ENCODE assay signal across 16 mouse cellular contexts in genomic region chr12:80654659-80655025, GRCm38 (mm10). TPM values are rescaled to one million over a fixed set of nuclear protein-coding genes. Genes with fewer than 3 reads are reported as not detected.
DNase-seq lines count a peak whose midpoint lies in the region; ATAC-seq and TF ChIP-seq lines count a peak whose summit lies in the region.
"Had no signal": no experiment of that assay in that cellular context is flagged by ENCODE, and none has a peak within 500 bp of the region (broad histone marks: within the 10 kb centered on the region; RNA-seq: fewer than 3 reads in every experiment).

No protein-coding gene starts in this region.

- intact Hi-C loops in gastrocnemius, postnatal 36 days (cut with DNase I) = no loop called here

- ATAC-seq in hindbrain, embryonic 14.5 days (ENCODE audit: low FRiP score) = no peak
- ATAC-seq: forebrain, embryonic 14.5 days; hindbrain, embryonic 16.5 days; Patski had no signal

- no peak for TF ChIP-seq CTCF in kidney, adult 2 months (conservative IDR thresholded peaks at IDR 0.05; ENCODE audit: insufficient read depth, insufficient read length, low read depth, low read length)

- H3K4me1 ChIP-seq in kidney, adult 2 months (ENCODE audit: control insufficient read depth, insufficient read depth, low read length) = peaks cover 7% of the 10 kb centered on the region
- H3K4me1 ChIP-seq in hindbrain, embryonic 14.5 days (replicated peaks; ENCODE audit: control insufficient read depth, insufficient read depth, low read length) = 0 out of 2 replicates have a peak, but pooled peaks cover 3% of the 10 kb centered on the region
- H3K4me1 ChIP-seq: limb, embryonic 15.5 days; midbrain, embryonic 10.5 days had no signal

- no peak overlapping the region for H3K9ac ChIP-seq in hindbrain, embryonic 14.5 days
- H3K9ac ChIP-seq: limb, embryonic 15.5 days had no signal

- no peaks in the 10 kb centered on the region for H3K9me3 ChIP-seq in hindbrain, embryonic 14.5 days (ENCODE audit: control insufficient read depth, low read length)
- H3K9me3 ChIP-seq: limb, embryonic 15.5 days; midbrain, embryonic 10.5 days had no signal

- no peak for TF ChIP-seq POLR2A in kidney, adult 2 months (IDR thresholded peaks at IDR 0.05; ENCODE audit: low read depth, low read length)

- no peaks in the 10 kb centered on the region for H3K27me3 ChIP-seq in kidney, adult 2 months (replicated peaks; ENCODE audit: control insufficient read depth, insufficient read depth, low read length)
- H3K27me3 ChIP-seq in hindbrain, embryonic 14.5 days (ENCODE audit: control insufficient read depth, insufficient read depth, low read length) = no peaks in the 10 kb centered on the region
- H3K27me3 ChIP-seq: limb, embryonic 15.5 days; Patski had no signal

- 45% methylated on average over 3 of the region's 3 CpGs for WGBS in kidney, adult 2 months
- 22% methylated on average over 3 of the region's 3 CpGs for WGBS in large intestine, adult 2 months
- 91% methylated on average over 3 of the region's 3 CpGs for WGBS in hindbrain, embryonic 14.5 days

- no peak overlapping the region for H3K4me2 ChIP-seq in hindbrain, embryonic 14.5 days (replicated peaks)
- H3K4me2 ChIP-seq: limb, embryonic 15.5 days had no signal

- no peaks in the 10 kb centered on the region for H3K36me3 ChIP-seq in kidney, adult 2 months (ENCODE audit: control insufficient read depth, insufficient read depth, low read length)
- H3K36me3 ChIP-seq in hindbrain, embryonic 14.5 days (replicated peaks; ENCODE audit: control insufficient read depth, insufficient read depth) = no peaks in the 10 kb centered on the region
- H3K36me3 ChIP-seq: limb, embryonic 15.5 days had no signal

- peak; percentile 19 for DNase-seq in gastrocnemius, adult 18-20 months (ENCODE audit: low spot score)
- no peak for DNase-seq in gastrocnemius, postnatal 36 days
- peak; percentile 19 for DNase-seq in kidney, adult 2 months
- no peak for DNase-seq in kidney, postnatal 4 days
- peak; percentile 32 to 42 for DNase-seq in adrenal gland, postnatal 36 days
- peak; percentile 84 for DNase-seq in large intestine, adult 2 months (ENCODE audit: low read depth, low spot score)
- DNase-seq in hindbrain, embryonic 14.5 days (ENCODE audit: low spot score) = no peak
- DNase-seq in Muller cell, postnatal 12 days (ENCODE audit: inconsistent ontology term) = no peak
- DNase-seq: embryo, embryonic 11 days; layer of hippocampus, adult 9-11 months had no signal

- H3K4me3 ChIP-seq in kidney, adult 2 months (ENCODE audit: insufficient read depth, low read depth, low read length) = no peak overlapping the region
- no peak overlapping the region for H3K4me3 ChIP-seq in hindbrain, embryonic 14.5 days (replicated peaks; ENCODE audit: low read length)
- H3K4me3 ChIP-seq: limb, embryonic 15.5 days; midbrain, embryonic 10.5 days had no signal

- no peak overlapping the region for H3K27ac ChIP-seq in kidney, adult 2 months (ENCODE audit: insufficient read depth, low read depth, low read length)
- H3K27ac ChIP-seq in hindbrain, embryonic 14.5 days = no peak overlapping the region
- H3K27ac ChIP-seq: kidney, postnatal 0 days; limb, embryonic 15.5 days; midbrain, embryonic 10.5 days had no signal

RNA-seq across cellular contexts. Expression of gene Erh, which starts 10.5 kb away (rescaled TPM):
- total RNA-seq in gastrocnemius, adult 18-20 months (2021) = 10 to 100 TPM; 14.7 to 18.2 TPM
- 10 to 100 TPM; 10.7 to 19.9 TPM for total RNA-seq in gastrocnemius, postnatal 36 days (2021)
- 23.3 and 36.8 TPM in 2 replicates for polyA plus RNA-seq in kidney, adult 2 months (2012; rRNA removed)
- total RNA-seq in adrenal gland, postnatal 36 days (2021) = 10 to 100 TPM; 47.4 to 56.1 TPM
- 41.8 and 42.0 TPM in 2 replicates for polyA plus RNA-seq in large intestine, adult 2 months (2012; rRNA removed)
- 228 and 237 TPM in 2 replicates for polyA plus RNA-seq in hindbrain, embryonic 14.5 days (2014; fragmentation: Nextera tagmentation; extraction: Ambion mirVana)

RNA-seq across cellular contexts. Expression of gene Slc39a9, which starts 11.0 kb away (rescaled TPM):
- 1 to 10 TPM; 6.9 to 8.3 TPM for total RNA-seq in gastrocnemius, adult 18-20 months (2021)
- 1 to 10 TPM; 7.0 to 7.8 TPM for total RNA-seq in gastrocnemius, postnatal 36 days (2021)
- 48.3 and 58.2 TPM in 2 replicates for polyA plus RNA-seq in kidney, adult 2 months (2012; rRNA removed)
- 10 to 100 TPM; 41.8 to 57.6 TPM for total RNA-seq in adrenal gland, postnatal 36 days (2021)
- 45.1 and 87.2 TPM in 2 replicates for polyA plus RNA-seq in large intestine, adult 2 months (2012; rRNA removed)
- polyA plus RNA-seq in hindbrain, embryonic 14.5 days (2014; fragmentation: Nextera tagmentation; extraction: Ambion mirVana) = 27.2 and 32.1 TPM in 2 replicates

RNA-seq across cellular contexts. Expression of gene Plekhd1, which starts 37.7 kb away (rescaled TPM):
- under 1 TPM; 0.46 to 0.66 TPM for total RNA-seq in gastrocnemius, adult 18-20 months (2021)
- total RNA-seq in gastrocnemius, postnatal 36 days (2021) = not detected
- polyA plus RNA-seq in kidney, adult 2 months (2012; rRNA removed) = 7.4 and 8.8 TPM in 2 replicates
- not detected for total RNA-seq in adrenal gland, postnatal 36 days (2021)
- 0.29 and 0.30 TPM in 2 replicates for polyA plus RNA-seq in large intestine, adult 2 months (2012; rRNA removed)
- 3.5 and 5.9 TPM in 2 replicates for polyA plus RNA-seq in hindbrain, embryonic 14.5 days (2014; fragmentation: Nextera tagmentation; extraction: Ambion mirVana)
- polyA plus RNA-seq: Patski had no signal

Comparison
In these comparisons a context has a peak if more than half of its experiments do, and no peak if none do; other contexts are left out.
1. DNase-seq: peak in gastrocnemius, adult 18-20 months (single experiment), kidney, adult 2 months (single experiment), adrenal gland, postnatal 36 days (2 of 2) and large intestine, adult 2 months (single experiment); none in gastrocnemius, postnatal 36 days (0 of 2), kidney, postnatal 4 days (0 of 2), hindbrain, embryonic 14.5 days (single experiment) and Muller cell, postnatal 12 days (single experiment).
2. RNA of gene Slc39a9, which starts 11.0 kb away (total RNA-seq): 41.8 to 57.6 TPM in adrenal gland, postnatal 36 days; 6.9 to 8.3 TPM in gastrocnemius, adult 18-20 months and 7.0 to 7.8 TPM in gastrocnemius, postnatal 36 days; every median in the first group is over 4 times any median in the second.